Mouse (Mus musculus): ENCODE measurements around the gene Btbd17.
A peak's percentile ranks its signal among the peaks of the same experiment; 100 is the strongest.

Gene Btbd17

DNA sequence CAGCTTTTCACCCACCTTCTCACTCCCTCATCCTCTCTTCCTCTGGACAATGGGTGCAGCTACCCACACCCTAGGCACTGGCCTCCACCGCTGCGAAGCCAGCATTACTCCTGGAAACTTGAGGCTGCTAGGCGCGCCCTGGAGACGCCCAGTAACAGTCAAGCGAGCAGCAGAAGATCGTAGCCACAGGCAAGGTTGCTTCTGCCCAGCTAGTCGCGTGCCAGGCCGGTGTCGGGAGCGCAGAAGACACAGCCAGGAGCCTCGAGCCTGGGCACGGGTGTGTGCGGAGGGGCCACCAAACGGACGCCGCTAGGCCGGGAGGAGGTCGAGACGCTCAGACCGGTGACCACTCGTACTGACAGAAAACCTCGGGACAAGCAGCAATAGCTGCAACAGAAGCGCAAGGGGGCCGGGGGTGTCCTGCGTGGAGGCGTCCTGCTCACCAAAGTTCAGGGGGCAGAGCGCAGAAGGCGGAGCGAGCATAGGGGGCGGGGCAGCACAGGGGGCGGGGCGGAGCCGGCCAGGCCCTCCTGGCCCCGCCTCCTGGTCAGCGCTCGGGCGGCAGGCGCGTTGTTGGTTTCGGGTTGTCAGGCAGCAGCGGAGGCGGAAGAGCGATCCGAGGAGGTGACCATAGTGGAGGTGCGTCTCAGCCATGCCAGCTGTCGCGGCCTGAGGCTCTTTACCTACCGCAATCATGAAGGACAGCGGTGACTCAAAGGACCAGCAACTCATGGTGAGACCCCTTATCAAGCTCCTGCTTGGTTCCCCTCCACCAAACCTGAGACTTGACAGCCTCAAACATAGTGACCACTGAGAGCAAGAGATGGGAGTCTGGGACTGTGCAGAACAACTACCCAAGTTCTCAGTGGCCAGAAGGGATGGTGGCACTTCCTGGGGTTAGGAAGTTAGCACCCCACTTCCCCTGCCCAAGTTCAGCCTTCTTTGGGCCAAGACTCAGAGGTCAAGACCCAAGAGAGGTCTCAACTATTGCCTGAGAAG, 30.6 kb downstream of the Btbd17 start, which contains the start of gene Kif19a:
Kif19a (plus strand) TSS at position 569 of the 999 bp plus-strand sequence.
- DNase-seq (ENCODE audit: low spot score) = no peak

- DNase-seq (ENCODE audit: low spot score) = no peak
Measured at GRCm38 (mm10) chr11:114747564-114748138, 48.1 kb downstream of the Btbd17 start.

- peak; percentile 77 for DNase-seq (ENCODE audit: low spot score)
Measured at GRCm38 (mm10) chr11:114745134-114745533, 50.6 kb downstream of the Btbd17 start.

DNA sequence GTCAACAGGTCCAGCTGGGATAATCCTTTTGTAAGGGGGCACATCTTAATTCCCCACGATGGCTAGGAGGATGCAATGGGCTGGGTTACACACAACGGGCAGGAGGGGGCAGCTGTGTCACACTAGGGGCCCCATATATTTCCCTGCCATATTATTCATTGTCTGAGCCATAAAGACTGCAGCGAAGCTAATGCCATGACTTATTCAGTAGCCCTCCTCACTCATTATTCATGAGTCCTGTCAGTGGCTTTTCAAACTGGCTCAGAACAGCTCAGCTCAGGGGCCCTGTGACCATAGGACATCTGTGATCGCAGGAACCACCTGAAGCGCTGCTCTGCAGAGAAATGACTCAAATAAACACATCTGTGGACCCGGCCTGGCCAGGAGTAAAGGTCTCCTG, 54.3 kb downstream of the Btbd17 start:
- DNase-seq (ENCODE audit: low spot score) = no peak

Data from left cerebral cortex, adult 11 months (tissue).